8 mouse cellular contexts compared by ENCODE assay signal in the genomic region with DNA sequence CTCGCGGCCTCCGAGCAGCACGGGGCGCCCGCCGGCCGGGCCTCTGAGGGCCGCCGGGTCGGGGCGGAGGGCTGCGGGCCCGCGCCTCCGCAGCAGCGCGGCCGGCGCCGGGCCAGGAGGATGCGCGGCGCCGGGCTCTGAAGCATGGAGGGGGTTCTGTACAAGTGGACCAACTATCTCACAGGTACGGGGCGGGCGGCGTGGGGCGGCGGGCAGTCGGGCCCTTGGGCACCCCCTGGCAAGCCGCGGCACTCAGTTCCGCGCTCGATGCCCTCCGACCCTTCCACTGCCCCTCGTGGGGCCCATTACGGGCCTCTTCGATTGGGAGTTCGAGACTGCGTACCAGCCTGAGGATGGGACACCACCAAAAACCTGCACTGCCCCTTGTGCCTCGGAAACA. TPM values are rescaled to one million over a fixed set of nuclear protein-coding genes. Genes with fewer than 3 reads are reported as not detected.
DNase-seq lines count a peak whose midpoint lies in the region; ATAC-seq and TF ChIP-seq lines count a peak whose summit lies in the region.

No protein-coding gene starts in this region.

- peak overlapping the region; percentile 41 for H3K4me2 ChIP-seq in intestine, embryonic 14.5 days (ENCODE audit: low read length)
- H3K4me2 ChIP-seq in midbrain, embryonic 16.5 days (ENCODE audit: low read length): peak overlapping the region; percentile 67

- H3K9ac ChIP-seq in intestine, embryonic 14.5 days (ENCODE audit: low read length): peak overlapping the region; percentile 72
- H3K9ac ChIP-seq in midbrain, embryonic 16.5 days (ENCODE audit: low read depth, low read length): peak overlapping the region; percentile 81

- H3K4me1 ChIP-seq in embryonic facial prominence, embryonic 10.5 days: peaks cover 40% of the 10 kb centered on the region
- peaks cover 9% of the 10 kb centered on the region for H3K4me1 ChIP-seq in intestine, embryonic 14.5 days (replicated peaks; ENCODE audit: control insufficient read depth, insufficient read depth, low read length)
- peaks cover 25% of the 10 kb centered on the region for H3K4me1 ChIP-seq in midbrain, embryonic 16.5 days (ENCODE audit: control insufficient read depth, insufficient read depth, low read length)

- peak; percentile 22 for ATAC-seq in Patski
- ATAC-seq in intestine, embryonic 14.5 days (replicated peaks; ENCODE audit: low FRiP score, low TSS enrichment, low read depth): peak; percentile 64
- peak; percentile 71 for ATAC-seq in midbrain, embryonic 16.5 days
- no peak for ATAC-seq in monocyte, adult 5-6 weeks (replicated peaks; ENCODE audit: insufficient number of reproducible peaks, low FRiP score, low TSS enrichment, poor library complexity, severe bottlenecking)

- H3K27me3 ChIP-seq in Patski: no peaks in the 10 kb centered on the region
- no peaks in the 10 kb centered on the region for H3K27me3 ChIP-seq in embryonic facial prominence, embryonic 10.5 days (replicated peaks; ENCODE audit: low read depth, poor library complexity, severe bottlenecking)
- no peaks in the 10 kb centered on the region for H3K27me3 ChIP-seq in intestine, embryonic 14.5 days (replicated peaks; ENCODE audit: control insufficient read depth, insufficient read depth, low read length)
- no peaks in the 10 kb centered on the region for H3K27me3 ChIP-seq in midbrain, embryonic 16.5 days (ENCODE audit: control insufficient read depth, insufficient read depth, low read depth, low read length)

- POLR2A ChIA-PET in Patski (lab: Charles Lee): interaction anchor here (0.9 kb wide), 1 partner anchor 14 kb away, joined by 6 read pairs; no protein-coding TSS in a partner anchor

- no peak for TF ChIP-seq CTCF in Patski (IDR thresholded peaks at IDR 0.05)

- H3K9me3 ChIP-seq in embryonic facial prominence, embryonic 10.5 days: no peaks in the 10 kb centered on the region
- no peaks in the 10 kb centered on the region for H3K9me3 ChIP-seq in intestine, embryonic 14.5 days (ENCODE audit: control insufficient read depth, low read length)
- H3K9me3 ChIP-seq in midbrain, embryonic 16.5 days (replicated peaks; ENCODE audit: control insufficient read depth, low read length, poor library complexity, severe bottlenecking): no peaks in the 10 kb centered on the region

- peak overlapping the region; percentile 91 for H3K27ac ChIP-seq in embryonic facial prominence, embryonic 10.5 days (replicated peaks)
- peak overlapping the region; percentile 82 for H3K27ac ChIP-seq in intestine, embryonic 14.5 days (ENCODE audit: low read depth)
- peak overlapping the region; percentile 81 for H3K27ac ChIP-seq in midbrain, embryonic 16.5 days (ENCODE audit: low read length)

- WGBS in embryonic facial prominence, embryonic 10.5 days: under 1% methylated on average over 44 of the region's 44 CpGs
- 3% methylated on average over 22 of the region's 44 CpGs for WGBS in intestine, embryonic 14.5 days
- under 1% methylated on average over 32 of the region's 44 CpGs for WGBS in midbrain, embryonic 16.5 days

- in situ Hi-C loops in Patski (cut with MboI; ENCODE audit: low pct_unique_long_range_greater_than_20kb): no loop called here

- peaks cover 28% of the 10 kb centered on the region for H3K36me3 ChIP-seq in embryonic facial prominence, embryonic 10.5 days (replicated peaks)
- H3K36me3 ChIP-seq in intestine, embryonic 14.5 days (ENCODE audit: control insufficient read depth, insufficient read depth, low read length): peaks cover 3% of the 10 kb centered on the region
- no peaks in the 10 kb centered on the region for H3K36me3 ChIP-seq in midbrain, embryonic 16.5 days (ENCODE audit: control insufficient read depth, insufficient read depth, low read length)

- H3K4me3 ChIP-seq in embryonic facial prominence, embryonic 10.5 days: peak overlapping the region; percentile 93
- peak overlapping the region; percentile 80 for H3K4me3 ChIP-seq in intestine, embryonic 14.5 days (ENCODE audit: low read depth, low read length)
- peak overlapping the region; percentile 73 for H3K4me3 ChIP-seq in midbrain, embryonic 16.5 days (ENCODE audit: low read depth, low read length)

- peak; percentile 36 to 41 for DNase-seq in layer of hippocampus, postnatal 10 days (ENCODE audit: low spot score in 2 of 2)
- DNase-seq in layer of hippocampus, adult 18-20 months (ENCODE audit: low spot score in 2 of 2): no peak
- no peak for DNase-seq in Patski (ENCODE audit: low read depth, low spot score)
- DNase-seq in embryonic facial prominence, embryonic 10.5 days (ENCODE audit: low spot score): no peak
- peak; percentile 74 for DNase-seq in intestine, embryonic 14.5 days (ENCODE audit: low spot score)
- no peak for DNase-seq in urinary bladder, postnatal 36 days (ENCODE audit: low spot score in 2 of 2)

- CTCF ChIA-PET in Patski (lab: Charles Lee): no interaction called here

RNA-seq across cellular contexts. Expression of gene Plekha3, which starts 0.4 kb away (rescaled TPM):
- 10 to 100 TPM; 25.5 to 28.2 TPM for total RNA-seq in layer of hippocampus, postnatal 10 days (2021)
- 10 to 100 TPM; 53.8 to 55.7 TPM for total RNA-seq in layer of hippocampus, adult 18-20 months (2021)
- 52.0 TPM for polyA plus RNA-seq in Patski (2021)
- 12.0 TPM in 2 replicates for polyA plus RNA-seq in embryonic facial prominence, embryonic 10.5 days (2016; fragmentation: Nextera tagmentation; extraction: Ambion mirVana)
- polyA plus RNA-seq in intestine, embryonic 14.5 days (2014; fragmentation: Nextera tagmentation; extraction: Ambion mirVana): 6.8 and 10.1 TPM in 2 replicates
- polyA plus RNA-seq in midbrain, embryonic 16.5 days (2015; fragmentation: Nextera tagmentation; extraction: Ambion mirVana): 5.5 and 6.8 TPM in 2 replicates
- 16.1 to 36.4 TPM (median 22.6 TPM) in 3 replicates for total RNA-seq in monocyte, adult 5-6 weeks (2017)

RNA-seq across cellular contexts. Expression of gene Fkbp7, which starts 2.5 kb away (rescaled TPM):
- total RNA-seq in layer of hippocampus, postnatal 10 days (2021): 1 to 10 TPM; 4.7 to 5.8 TPM
- 1 to 10 TPM; 5.2 to 5.3 TPM for total RNA-seq in layer of hippocampus, adult 18-20 months (2021)
- 37.3 TPM for polyA plus RNA-seq in Patski (2021)
- polyA plus RNA-seq in embryonic facial prominence, embryonic 10.5 days (2016; fragmentation: Nextera tagmentation; extraction: Ambion mirVana): 18.9 and 24.6 TPM in 2 replicates
- 57.6 and 57.9 TPM in 2 replicates for polyA plus RNA-seq in intestine, embryonic 14.5 days (2014; fragmentation: Nextera tagmentation; extraction: Ambion mirVana)
- polyA plus RNA-seq in midbrain, embryonic 16.5 days (2015; fragmentation: Nextera tagmentation; extraction: Ambion mirVana): 8.6 and 11.8 TPM in 2 replicates
- 10.6 to 24.4 TPM (median 19.6 TPM) in 3 replicates for total RNA-seq in monocyte, adult 5-6 weeks (2017)

RNA-seq across cellular contexts. Expression of gene Pjvk, which starts 27.2 kb away (rescaled TPM):
- under 1 TPM; 0.85 to 0.98 TPM for total RNA-seq in layer of hippocampus, postnatal 10 days (2021)
- total RNA-seq in layer of hippocampus, adult 18-20 months (2021): under 1 TPM in 1 of 2 experiments, not detected in 1; 0.42 TPM
- 0.24 TPM for polyA plus RNA-seq in Patski (2021)
- polyA plus RNA-seq in embryonic facial prominence, embryonic 10.5 days (2016; fragmentation: Nextera tagmentation; extraction: Ambion mirVana): 0.36 and 0.56 TPM in 2 replicates
- 0.58 TPM in 1 of 2 replicates, not detected in the other for polyA plus RNA-seq in intestine, embryonic 14.5 days (2014; fragmentation: Nextera tagmentation; extraction: Ambion mirVana)
- 0.51 and 0.94 TPM in 2 replicates for polyA plus RNA-seq in midbrain, embryonic 16.5 days (2015; fragmentation: Nextera tagmentation; extraction: Ambion mirVana)
- total RNA-seq in monocyte, adult 5-6 weeks (2017): not detected in 3 replicates

RNA-seq across cellular contexts. Expression of gene Prkra, which starts 27.6 kb away (rescaled TPM):
- total RNA-seq in layer of hippocampus, postnatal 10 days (2021): 10 to 100 TPM; 24.6 to 25.7 TPM
- 10 to 100 TPM; 17.5 to 18.8 TPM for total RNA-seq in layer of hippocampus, adult 18-20 months (2021)
- 48.8 TPM for polyA plus RNA-seq in Patski (2021)
- 84.4 and 85.0 TPM in 2 replicates for polyA plus RNA-seq in embryonic facial prominence, embryonic 10.5 days (2016; fragmentation: Nextera tagmentation; extraction: Ambion mirVana)
- 52.5 and 60.1 TPM in 2 replicates for polyA plus RNA-seq in intestine, embryonic 14.5 days (2014; fragmentation: Nextera tagmentation; extraction: Ambion mirVana)
- polyA plus RNA-seq in midbrain, embryonic 16.5 days (2015; fragmentation: Nextera tagmentation; extraction: Ambion mirVana): 114 and 119 TPM in 2 replicates
- total RNA-seq in monocyte, adult 5-6 weeks (2017): 7.7 to 16.5 TPM (median 9.2 TPM) in 3 replicates

Comparison
In these comparisons a context has a peak if more than half of its experiments do, and no peak if none do; other contexts are left out.
1. DNase-seq: peak in layer of hippocampus, postnatal 10 days (2 of 2) and intestine, embryonic 14.5 days (single experiment); none in layer of hippocampus, adult 18-20 months (0 of 2), Patski (single experiment), embryonic facial prominence, embryonic 10.5 days (single experiment) and urinary bladder, postnatal 36 days (0 of 2).
2. Peak in every context shown above with its lines, with median percentiles within 50 percentile points of each other: H3K27ac ChIP-seq and H3K4me3 ChIP-seq.